In genomic region chr8:95595131-95595530, GRCm38 (mm10) we compare ENCODE assay signal across 26 mouse cellular contexts. TPM values are rescaled to one million over a fixed set of nuclear protein-coding genes. Genes with fewer than 3 reads are reported as not detected.
"Had no signal": no experiment of that assay in that cellular context is flagged by ENCODE, and none has a peak within 500 bp of the region (broad histone marks: within the 10 kb centered on the region; RNA-seq: fewer than 3 reads in every experiment).

No protein-coding gene starts in this region.

- H3K4me3 ChIP-seq: limb, embryonic 12.5 days; limb, embryonic 15.5 days; myocyte; neural tube, embryonic 13.5 days; stomach, embryonic 15.5 days had no signal

- ATAC-seq: liver, postnatal 0 days; lung, postnatal 0 days had no signal

- H3K4me1 ChIP-seq: neural tube, embryonic 13.5 days; stomach, embryonic 15.5 days had no signal

- H3K4me2 ChIP-seq: limb, embryonic 12.5 days; limb, embryonic 15.5 days; liver, embryonic 11.5 days; lung, embryonic 14.5 days; neural tube, embryonic 13.5 days; stomach, embryonic 15.5 days had no signal

- DNase-seq: kidney, postnatal 14 days; kidney, postnatal 4 days; left cerebral cortex, postnatal 4 days; liver, postnatal 0 days; lung, embryonic 14.5 days; retina, postnatal 1 day; right cerebral cortex, postnatal 25 days; spleen, adult 18-20 months; thymus, postnatal 25 days had no signal

- H3K36me3 ChIP-seq: limb, embryonic 12.5 days; limb, embryonic 15.5 days; neural tube, embryonic 13.5 days; stomach, embryonic 15.5 days had no signal

- H3K27me3 ChIP-seq: limb, embryonic 12.5 days; limb, embryonic 15.5 days; neural tube, embryonic 13.5 days; stomach, embryonic 15.5 days had no signal

- H3K27ac ChIP-seq: limb, embryonic 12.5 days; limb, embryonic 15.5 days; liver, embryonic 14.5 days; macrophage; neural tube, embryonic 13.5 days; stomach, embryonic 15.5 days had no signal

- H3K9ac ChIP-seq: limb, embryonic 12.5 days; limb, embryonic 15.5 days; liver, embryonic 14.5 days; liver, postnatal 0 days; lung, embryonic 14.5 days; neural tube, embryonic 13.5 days; stomach, embryonic 15.5 days had no signal

- H3K9me3 ChIP-seq: limb, embryonic 12.5 days; limb, embryonic 15.5 days; neural tube, embryonic 13.5 days; stomach, embryonic 15.5 days had no signal

RNA-seq across cellular contexts. Expression of gene Prss54, which starts 19.0 kb away (rescaled TPM):
- total RNA-seq: layer of hippocampus, adult 18-20 months; left cerebral cortex, adult 8-10 months; left cerebral cortex, postnatal 4 days; megakaryocyte, adult 5-6 weeks; monocyte, adult 5-6 weeks; neutrophil, adult 5-6 weeks had no signal
- polyA plus RNA-seq: kidney, embryonic 16.5 days; limb, embryonic 12.5 days; limb, embryonic 15.5 days; liver, embryonic 11.5 days; liver, embryonic 14.5 days; liver, postnatal 0 days; lung, embryonic 14.5 days; lung, postnatal 0 days; macrophage; midbrain, embryonic 14.5 days; myocyte; neural tube, embryonic 13.5 days; stomach, embryonic 15.5 days; thymus, postnatal 0 days had no signal
